Mouse (Mus musculus) c-Kit-positive CD71-positive TER-119-negative erythroid progenitor cells, embryonic 14.5 days (primary cell): Measurements from ENCODE around the gene Nlgn3.

Experiments used
- DNase-seq: peaks from one replicate; pipeline ENCODE4 v3.0.0-alpha.2; 2013; ENCODE audit warnings: low read depth

The Nlgn3 gene

DNA sequence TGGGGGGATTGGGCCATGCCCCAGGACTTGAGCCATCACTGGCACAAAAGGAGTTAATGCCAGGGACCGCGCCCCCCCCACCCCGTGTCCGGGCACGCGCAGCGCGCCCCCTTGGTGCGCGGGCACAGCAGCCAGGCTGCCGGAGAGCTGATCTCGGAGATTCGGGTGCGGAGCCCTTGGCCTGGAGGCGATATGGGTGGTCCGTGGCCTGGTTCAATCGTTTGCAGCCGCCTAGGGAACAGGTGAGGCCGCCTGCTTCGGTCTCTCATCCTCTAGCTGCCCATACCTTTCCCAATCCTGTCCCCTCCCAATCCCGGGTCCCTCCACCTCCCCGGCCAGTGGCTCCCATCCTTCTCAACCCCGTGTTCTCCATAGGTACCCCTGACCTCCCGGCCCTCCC lies at the start of gene Nlgn3:
Gene Nlgn3 (plus strand): TSS at position 114 of the 400 bp plus-strand sequence.
- no peak for DNase-seq

DNA sequence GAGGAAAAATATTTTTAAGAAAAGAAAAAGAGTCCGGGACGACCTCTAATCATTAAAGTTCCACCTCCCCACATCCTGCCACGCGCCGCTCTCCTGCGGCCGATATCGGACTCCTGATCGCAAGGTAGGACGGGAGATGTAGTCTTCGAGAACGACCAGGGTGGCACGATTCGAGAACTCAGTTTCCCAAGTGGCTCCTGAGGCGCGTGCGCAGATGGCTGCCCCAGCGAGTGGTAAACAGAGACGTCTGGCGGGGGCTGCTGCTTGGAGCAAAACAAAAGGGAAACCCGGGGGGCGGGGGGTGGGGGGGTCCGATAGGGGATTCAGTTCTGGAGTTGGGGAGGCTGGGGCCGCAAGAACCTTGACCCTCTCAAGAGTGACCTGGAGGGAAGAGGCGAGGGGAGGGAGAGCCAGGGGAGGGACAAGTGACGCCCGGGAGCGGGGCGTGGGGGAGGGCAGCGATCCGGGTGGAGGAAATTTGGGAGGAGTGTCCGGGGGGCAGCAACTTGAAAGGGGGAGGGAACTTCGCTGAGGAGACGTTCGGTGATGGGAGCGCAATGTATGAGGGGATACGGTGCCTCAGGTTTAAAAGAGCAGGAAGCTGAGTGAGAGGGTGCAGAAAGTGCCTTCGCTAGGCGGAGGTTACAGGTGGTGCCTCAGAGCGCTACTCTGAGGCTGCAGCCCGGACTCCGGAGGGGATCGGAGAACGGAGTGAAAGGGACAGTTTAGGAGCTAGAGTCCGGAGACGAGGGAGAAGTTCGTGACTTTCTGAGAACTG lies 44.8 kb upstream of the Nlgn3 start, which contains the start of gene Foxo4:
Gene Foxo4 (plus strand): TSS at position 577 of the 778 bp plus-strand sequence.
- peak; percentile 83 for DNase-seq

- no peak for DNase-seq
Observed at GRCm38 (mm10) chrX:101254740-101255139, 44.2 kb upstream of the Nlgn3 start.

DNA sequence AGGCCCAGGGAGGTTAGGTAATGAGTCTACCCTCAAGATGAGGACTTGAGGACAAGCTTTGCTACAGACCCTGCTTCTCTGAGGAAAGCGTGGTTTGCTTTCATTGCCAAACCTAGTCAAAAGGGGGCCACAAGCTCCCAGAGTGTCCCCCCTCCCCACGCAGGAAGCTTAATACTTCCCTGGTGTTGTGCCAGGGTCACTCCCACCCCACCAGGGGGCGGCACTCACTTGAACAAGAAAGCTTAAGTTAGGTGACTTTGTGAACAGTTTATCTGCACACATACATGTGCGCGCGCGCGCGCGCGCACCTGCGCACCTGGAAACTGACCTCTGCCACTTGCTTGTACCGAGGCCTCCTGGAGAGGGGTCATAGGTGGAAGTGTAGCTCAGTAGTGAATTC lies 42.4 kb upstream of the Nlgn3 start:
- no peak for DNase-seq

- DNase-seq, result no peak
Observed at GRCm38 (mm10) chrX:101260441-101261325, 38.3 kb upstream of the Nlgn3 start.

DNA sequence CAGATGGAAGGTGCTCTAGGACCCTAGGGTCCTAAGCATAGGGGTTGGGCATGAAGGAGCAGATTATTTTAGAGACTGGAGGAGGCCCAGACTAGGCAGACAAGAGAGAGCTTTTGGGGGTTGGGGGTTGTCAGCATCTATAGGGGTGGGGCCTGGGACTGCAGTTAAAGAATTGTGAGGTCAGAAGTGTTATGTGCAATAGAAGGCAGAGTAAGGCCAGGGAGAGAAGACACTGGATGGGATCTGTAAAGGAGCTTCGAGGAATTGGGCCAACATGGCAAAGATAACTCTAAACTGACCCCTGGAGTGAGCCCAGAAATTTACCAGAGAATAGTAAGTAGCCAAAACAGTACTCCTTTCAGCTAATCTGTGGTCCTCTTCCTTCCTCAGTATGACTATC lies 35.1 kb upstream of the Nlgn3 start, which contains the start of gene Gm614:
Gene Gm614 (minus strand): TSS at position 101 of the 400 bp plus-strand sequence.
- DNase-seq, result no peak

DNA sequence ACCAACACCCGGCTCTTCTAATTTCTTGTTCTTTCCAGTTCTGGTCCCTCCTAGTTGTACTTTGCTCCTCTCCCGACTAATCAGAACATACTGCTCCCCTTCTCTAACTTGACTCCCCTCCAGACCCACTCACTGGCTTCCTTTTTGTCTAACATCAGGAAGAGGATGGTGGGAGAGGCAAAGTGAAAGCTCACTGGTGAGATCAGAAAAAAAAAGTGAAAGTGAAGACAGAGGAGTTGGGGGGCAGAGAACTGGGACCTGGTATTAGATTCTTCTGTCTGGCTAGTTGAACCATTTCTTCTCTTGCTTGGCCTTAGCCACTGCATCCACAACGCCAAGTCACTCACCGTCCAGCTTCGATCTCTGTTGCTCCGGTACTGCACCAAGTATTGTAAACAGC lies 32.3 kb upstream of the Nlgn3 start:
- no peak for DNase-seq

GRCm38 (mm10) chrX:101268025-101268754 lies 30.8 kb upstream of the Nlgn3 start, which contains the start of gene Il2rg:
Gene Il2rg (minus strand): TSS chrX:101268255.
- no peak for DNase-seq

GRCm38 (mm10) chrX:101268755-101269124 lies 30.2 kb upstream of the Nlgn3 start, which contains the start of gene Gm20489:
Gene Gm20489 (minus strand): TSS chrX:101269023.
- DNase-seq, result no peak

GRCm38 (mm10) chrX:101273410-101273809 lies 25.6 kb upstream of the Nlgn3 start:
- no peak for DNase-seq

DNA sequence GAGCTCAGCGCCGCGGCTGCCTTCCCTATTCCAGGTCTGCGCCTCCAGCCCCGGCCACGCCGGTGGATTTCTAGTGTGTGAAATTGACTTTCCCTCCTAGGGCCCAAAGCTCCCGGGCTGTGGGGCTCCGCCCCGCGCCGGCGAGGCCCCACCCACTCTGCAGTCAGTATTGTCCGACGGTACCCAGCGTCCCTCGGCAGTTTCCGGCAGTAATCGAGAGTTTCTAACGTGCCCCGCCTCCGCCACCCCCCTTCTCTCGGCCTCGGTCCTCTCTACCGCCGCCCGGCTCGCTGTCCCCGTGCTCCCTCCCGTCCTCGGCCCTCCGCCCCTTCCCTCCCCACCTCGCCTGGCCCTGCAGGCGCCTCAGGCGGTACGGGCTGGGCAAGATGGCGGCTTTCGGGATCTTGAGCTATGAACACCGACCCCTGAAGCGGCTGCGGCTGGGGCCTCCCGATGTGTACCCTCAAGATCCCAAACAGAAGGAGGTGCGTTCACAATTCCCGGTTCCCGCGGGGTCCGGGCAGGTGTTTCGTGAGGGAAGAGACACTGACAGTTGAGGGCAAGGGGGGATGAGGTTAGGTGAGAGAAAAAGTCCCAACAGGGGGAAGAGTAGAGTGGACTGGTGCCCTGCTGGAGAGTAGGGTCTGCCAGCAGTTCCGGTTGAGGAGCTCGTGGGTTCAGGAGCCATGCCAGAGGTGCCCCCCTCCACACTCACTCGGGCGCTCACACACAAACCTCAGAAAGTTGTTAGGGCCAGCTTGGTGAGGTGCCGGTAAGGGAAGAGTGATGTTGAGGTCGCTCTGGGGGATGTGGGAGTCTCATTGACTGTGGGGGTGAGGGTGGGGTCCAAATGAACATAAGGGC lies 24.9 kb upstream of the Nlgn3 start, which contains the start of gene Med12:
Gene Med12 (plus strand): TSS at position 156 of the 864 bp plus-strand sequence.
- peak; percentile 79 for DNase-seq

- DNase-seq, result no peak
Observed at GRCm38 (mm10) chrX:101282813-101283212, 16.2 kb upstream of the Nlgn3 start.

DNA sequence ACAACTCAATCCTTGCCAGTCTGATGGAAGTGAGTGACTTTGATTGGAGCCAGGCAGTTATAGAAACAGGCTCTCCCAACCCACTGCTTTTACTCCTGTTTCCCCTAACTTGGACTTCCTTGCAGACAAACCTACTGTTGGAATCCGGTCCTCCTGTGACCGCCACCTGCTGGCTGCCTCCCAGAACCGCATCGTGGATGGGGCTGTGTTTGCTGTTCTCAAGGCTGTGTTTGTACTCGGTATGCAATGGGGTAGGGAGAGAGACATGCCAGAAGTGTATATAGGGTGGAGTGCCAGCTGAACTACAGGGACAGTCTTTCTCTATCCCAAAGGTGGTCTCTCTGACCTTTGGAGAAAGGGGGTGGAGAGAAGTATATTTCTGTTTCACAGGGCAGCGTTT lies 13.4 kb upstream of the Nlgn3 start:
- peak; percentile 41 for DNase-seq

- DNase-seq, result no peak
Observed at GRCm38 (mm10) chrX:101285953-101286670, 12.9 kb upstream of the Nlgn3 start.

- DNase-seq, result peak; percentile 63
Observed at GRCm38 (mm10) chrX:101287543-101287942, 11.4 kb upstream of the Nlgn3 start.

GRCm38 (mm10) chrX:101288432-101288831 lies 10.5 kb upstream of the Nlgn3 start:
- no peak for DNase-seq

GRCm38 (mm10) chrX:101289037-101289436 lies 9.9 kb upstream of the Nlgn3 start:
- no peak for DNase-seq

- DNase-seq, result no peak
Observed at GRCm38 (mm10) chrX:101290111-101290510, 8.9 kb upstream of the Nlgn3 start.

DNA sequence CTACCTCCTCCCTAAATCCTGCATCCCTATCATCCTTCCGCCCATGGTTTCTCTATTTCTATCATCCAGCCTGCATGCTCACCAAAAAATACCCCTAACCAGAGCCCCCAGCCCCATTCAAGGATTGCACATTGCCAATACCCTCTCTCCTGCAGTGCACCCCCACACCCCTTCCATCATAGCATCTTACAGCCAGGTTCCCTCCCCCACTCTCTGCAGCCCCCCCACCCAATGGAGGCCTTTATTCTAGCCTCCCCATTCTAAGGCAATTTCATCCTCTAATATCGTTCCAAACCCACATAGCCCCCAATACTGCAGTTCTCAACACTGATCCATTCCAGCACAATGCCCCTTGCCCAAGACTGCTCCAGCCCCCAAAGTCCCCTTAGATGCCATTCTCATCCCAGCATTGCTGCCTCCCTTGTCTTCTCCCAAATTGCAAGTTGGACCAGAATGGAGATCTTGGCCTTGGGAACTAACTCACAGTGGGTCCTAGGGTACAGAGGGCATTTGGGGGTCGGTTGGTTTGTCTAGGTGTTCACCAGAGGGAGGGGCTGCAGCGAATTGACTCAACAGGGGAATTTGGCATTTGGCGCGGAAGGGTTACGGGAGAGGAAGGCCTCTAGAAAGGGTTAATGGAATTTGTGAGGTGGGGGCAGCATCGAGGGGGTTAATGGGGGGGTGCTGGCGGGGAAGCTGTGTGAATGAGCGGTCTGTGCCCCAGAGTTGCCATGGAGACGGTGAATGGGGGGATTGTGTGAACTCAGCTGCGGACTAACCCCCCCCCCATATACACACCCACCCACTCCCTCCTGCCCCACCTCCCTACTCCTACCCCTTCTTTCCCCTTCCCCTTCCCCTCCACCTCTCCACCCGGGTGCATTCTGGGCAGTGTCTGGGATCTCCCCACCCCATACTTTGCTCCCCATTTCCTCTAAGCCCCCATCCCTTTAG lies 782 bp downstream of the Nlgn3 start:
- no peak for DNase-seq
